Mouse (Mus musculus) megakaryocyte, embryonic 14.5 days (primary cell): ENCODE measurements around the gene Olfr982. TPM values are rescaled to one million over a fixed set of nuclear protein-coding genes. Genes with fewer than 3 reads are reported as not detected.

Experiments used
- H3K27me3 ChIP-seq: replicated peaks from 2 replicates; pipeline ENCODE3; 2012; ENCODE audit warnings: inconsistent platforms
- H3K36me3 ChIP-seq: replicated peaks from 2 replicates; pipeline ENCODE3; 2012; ENCODE audit warnings: low read length, inconsistent platforms, mixed read lengths
- H3K4me1 ChIP-seq: 2 replicates; pipeline ENCODE4 v1.6.1; 2012; ENCODE audit warnings: inconsistent platforms
- H3K4me3 ChIP-seq: replicated peaks from 2 replicates; pipeline ENCODE3; 2012; ENCODE audit warnings: moderate library complexity, mild to moderate bottlenecking, inconsistent platforms
- H3K9me3 ChIP-seq: 2 replicates; pipeline ENCODE4 v1.6.1; 2012; ENCODE audit warnings: inconsistent platforms
- FLI1 ChIP-seq: IDR thresholded peaks from 2 replicates; pipeline ENCODE4 v1.6.1; 2012; ENCODE audit warnings: low read length, inconsistent platforms, mixed read lengths
- GATA1 ChIP-seq: IDR thresholded peaks from 3 replicates; pipeline ENCODE4 v1.6.1; 2012; ENCODE audit warnings: mixed read lengths, low read length, inconsistent platforms, borderline replicate concordance
- polyA plus RNA-seq: library from polyadenylated mRNA; stranded (reverse); fragments of >175 nt; gene quantifications from 2 replicates; pipeline ENCODE4 v1.2.3, GENCODE M21; 2012; ENCODE audit warnings: low replicate concordance; ENCODE audit not compliant: insufficient read depth

Gene Olfr982
- polyA plus RNA-seq: not detected in 2 replicates

- Histone ChIP-seq H3K27me3 (no peaks in the 10 kb centered on the region), H3K4me3 (peak within 1 kb of the TSS; percentile 65), H3K4me1 (no peaks in the 10 kb centered on the region; the same call in 1 of the 2 replicates), H3K9me3 (peaks cover 9% of the 10 kb centered on the region; the same call in 1 of the 2 replicates), H3K36me3 (no peaks in the 10 kb centered on the region)
- TF ChIP-seq FLI1 (no peak), GATA1 (no peak)
Observed at GRCm38 (mm10) chr9:40073529-40073928, at the start of gene Olfr982. Gene Olfr982 (plus strand): TSS chr9:40073829.

- no peaks in the 10 kb centered on the region for H3K27me3 ChIP-seq
- no peaks in the 10 kb centered on the region for H3K4me1 ChIP-seq
- peaks cover 8% of the 10 kb centered on the region for H3K9me3 ChIP-seq
- TF ChIP-seq GATA1 (no peak), FLI1 (no peak)
- H3K36me3 ChIP-seq: no peaks in the 10 kb centered on the region
- no peak overlapping the region for H3K4me3 ChIP-seq
Observed at GRCm38 (mm10) chr9:40050138-40050537, 23.5 kb upstream of the Olfr982 start.

DNA sequence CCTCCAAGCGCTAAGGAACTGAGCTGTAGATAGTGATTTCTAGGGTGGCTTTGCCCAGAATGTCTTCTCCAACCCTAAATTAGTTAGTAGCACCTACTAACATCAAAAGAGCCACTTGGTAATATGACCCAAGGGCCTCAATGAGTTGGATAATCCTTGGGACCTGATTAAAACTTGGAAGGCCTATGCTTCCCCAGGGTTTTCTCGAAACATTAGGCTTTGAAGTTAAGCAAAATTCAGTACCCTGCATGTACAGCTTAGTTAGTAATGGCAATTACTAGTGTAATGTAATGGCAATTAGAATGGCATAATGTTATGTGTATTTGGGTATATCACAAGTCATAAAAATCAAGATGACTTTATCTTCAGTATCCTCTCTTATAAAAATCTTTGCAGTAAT lies 19.9 kb downstream of the Olfr982 start, which contains the start of gene Olfr983:
Olfr983 (minus strand) TSS at position 101 of the 400 bp plus-strand sequence.
- no peaks in the 10 kb centered on the region for H3K4me1 ChIP-seq
- no peak for TF ChIP-seq FLI1
- no peak for TF ChIP-seq GATA1

GRCm38 (mm10) chr9:40094769-40095168 lies 21.1 kb downstream of the Olfr982 start:
- peaks cover 5% of the 10 kb centered on the region; the same call in 1 of the 2 replicates for H3K9me3 ChIP-seq
- H3K4me1 ChIP-seq: no peaks in the 10 kb centered on the region
- H3K36me3 ChIP-seq: no peaks in the 10 kb centered on the region
- H3K27me3 ChIP-seq: no peaks in the 10 kb centered on the region
- no peak overlapping the region for H3K4me3 ChIP-seq
- TF ChIP-seq GATA1: no peak
- TF ChIP-seq FLI1: no peak

More for the DNA sequence above, 19.9 kb downstream of the Olfr982 start, which contains the start of gene Olfr983:
- peaks cover 5% of the 10 kb centered on the region; the same call in 1 of the 2 replicates for H3K9me3 ChIP-seq
- H3K36me3 ChIP-seq: no peaks in the 10 kb centered on the region
- H3K4me3 ChIP-seq: no peak within 1 kb of the TSS
- no peaks in the 10 kb centered on the region for H3K27me3 ChIP-seq

DNA sequence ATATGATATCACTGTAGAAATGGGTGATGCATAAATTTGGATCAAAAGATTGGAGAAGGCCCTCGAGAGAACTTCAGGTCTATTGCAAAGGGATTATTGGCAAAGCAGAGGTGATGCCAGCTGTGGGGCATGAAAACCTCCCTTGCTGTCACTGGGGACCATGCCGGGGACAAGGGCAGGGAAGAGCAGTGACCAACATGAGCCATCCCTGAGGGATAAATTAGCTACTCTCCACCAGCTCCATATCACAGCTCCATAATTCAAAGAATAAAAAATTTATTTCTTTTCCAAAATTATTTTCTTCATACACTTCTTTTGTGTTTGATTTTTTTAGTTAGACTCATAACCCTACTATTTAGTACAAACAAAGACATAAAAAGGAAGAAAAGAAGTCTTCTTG lies 40.5 kb downstream of the Olfr982 start, which contains the start of gene Olfr984:
Olfr984 (minus strand) TSS at position 101 of the 400 bp plus-strand sequence.
- Histone ChIP-seq H3K4me1 (no peaks in the 10 kb centered on the region), H3K4me3 (no peak within 1 kb of the TSS), H3K9me3 (no peaks in the 10 kb centered on the region), H3K36me3 (no peaks in the 10 kb centered on the region), H3K27me3 (no peaks in the 10 kb centered on the region)
- TF ChIP-seq GATA1 (no peak), FLI1 (no peak)

DNA sequence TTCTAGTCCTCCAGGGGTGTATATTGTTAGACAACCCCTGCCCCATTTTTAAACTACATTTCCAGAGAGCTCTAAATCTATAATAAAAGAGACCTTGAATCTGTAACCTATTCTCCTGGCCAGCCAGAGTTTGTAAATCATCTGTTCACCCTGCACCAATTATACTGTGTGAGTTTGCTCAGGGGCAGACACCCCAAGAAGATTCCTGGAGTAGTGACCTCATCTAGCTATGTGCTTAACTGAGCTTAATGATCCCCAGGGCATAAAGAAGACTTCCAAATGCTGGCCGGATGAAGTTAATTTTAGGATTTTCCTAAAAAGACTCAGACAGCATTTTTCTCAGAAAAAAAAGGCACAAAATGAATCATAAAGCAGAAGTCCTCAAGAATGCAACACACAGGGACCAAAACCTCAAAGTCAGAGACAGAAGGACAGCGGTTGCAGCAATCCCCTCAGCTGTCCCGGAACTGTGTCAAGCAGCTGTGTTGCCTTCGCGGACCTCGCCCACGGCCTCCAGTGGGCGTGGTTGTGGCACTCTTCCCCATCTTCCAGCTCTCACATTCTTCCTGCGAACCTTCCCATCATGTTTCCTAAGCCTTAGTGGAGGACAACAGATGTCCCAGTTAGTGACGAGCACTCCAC lies 43.1 kb downstream of the Olfr982 start:
- Histone ChIP-seq H3K4me1 (no peaks in the 10 kb centered on the region), H3K9me3 (no peaks in the 10 kb centered on the region), H3K27me3 (no peaks in the 10 kb centered on the region), H3K36me3 (no peaks in the 10 kb centered on the region), H3K4me3 (peak overlapping the region; percentile 17)
- TF ChIP-seq GATA1 (no peak), FLI1 (no peak)

DNA sequence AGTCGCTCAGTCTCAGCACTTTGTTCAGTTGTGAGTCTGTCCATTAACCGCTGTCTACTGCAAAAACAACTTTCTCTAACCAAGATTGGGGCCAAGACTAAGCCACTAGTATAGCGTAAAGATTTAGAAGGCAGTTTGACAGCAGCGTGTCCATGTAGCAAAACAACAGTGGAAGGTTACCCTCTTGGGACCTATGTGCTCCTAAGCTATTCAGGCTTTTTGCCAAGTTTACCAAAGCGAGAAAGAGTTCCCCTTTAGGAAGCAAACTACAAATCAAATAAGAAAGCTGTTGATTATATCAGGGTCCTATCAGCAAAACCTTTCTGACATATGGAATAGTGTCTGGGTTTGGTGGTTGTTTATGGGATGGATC lies 43.6 kb downstream of the Olfr982 start:
- no peaks in the 10 kb centered on the region for H3K36me3 ChIP-seq
- no peaks in the 10 kb centered on the region for H3K27me3 ChIP-seq
- no peak for TF ChIP-seq GATA1
- no peak for TF ChIP-seq FLI1
- H3K9me3 ChIP-seq: no peaks in the 10 kb centered on the region
- H3K4me3 ChIP-seq: peak overlapping the region; percentile 17
- H3K4me1 ChIP-seq: no peaks in the 10 kb centered on the region

Other genes with a start within 250 kb of the Olfr982 start
- gene Olfr971, start 237.0 kb upstream of the Olfr982 start, polyA plus RNA-seq: not detected in 2 replicates
- gene Olfr972, start 207.4 kb upstream of the Olfr982 start, polyA plus RNA-seq: not detected in 2 replicates
- gene Olfr229, start 166.5 kb upstream of the Olfr982 start, polyA plus RNA-seq: not detected in 2 replicates
- not detected in 2 replicates for gene Olfr974, start 136.3 kb upstream of the Olfr982 start, polyA plus RNA-seq
- not detected in 2 replicates for gene Olfr975, start 121.8 kb upstream of the Olfr982 start, polyA plus RNA-seq
- gene Olfr976, start 112.7 kb upstream of the Olfr982 start, polyA plus RNA-seq: not detected in 2 replicates
- gene Olfr978, start 81.7 kb upstream of the Olfr982 start, polyA plus RNA-seq: not detected in 2 replicates
- not detected in 2 replicates for gene Olfr979, start 70.4 kb upstream of the Olfr982 start, polyA plus RNA-seq
- gene Olfr980, start 64.2 kb upstream of the Olfr982 start, polyA plus RNA-seq: not detected in 2 replicates
- gene Olfr981, start 52.4 kb upstream of the Olfr982 start, polyA plus RNA-seq: 0.39 TPM in 1 of 2 replicates, not detected in the other
- gene Olfr983, start 19.8 kb downstream of the Olfr982 start, polyA plus RNA-seq: not detected in 2 replicates
- not detected in 2 replicates for gene Olfr984, start 40.4 kb downstream of the Olfr982 start, polyA plus RNA-seq
- not detected in 2 replicates for gene Olfr985, start 56.4 kb downstream of the Olfr982 start, polyA plus RNA-seq
- not detected in 2 replicates for gene Tmem225, start 74.3 kb downstream of the Olfr982 start, polyA plus RNA-seq
- gene Olfr986, start 107.1 kb downstream of the Olfr982 start, polyA plus RNA-seq: not detected in 2 replicates
- 0.17 TPM in 1 of 2 replicates, not detected in the other for gene Zfp202, start 118.5 kb downstream of the Olfr982 start, polyA plus RNA-seq
- gene Scn3b, start 195.4 kb downstream of the Olfr982 start, polyA plus RNA-seq: not detected in 2 replicates